Mouse (Mus musculus): ENCODE data around the gene Cks1b. TPM values are rescaled to one million over a fixed set of nuclear protein-coding genes. Genes with fewer than 3 reads are reported as not detected.

Gene Cks1b
- 6.8 and 7.3 TPM in 2 replicates for polyA plus RNA-seq (2012; rRNA removed)

DNA sequence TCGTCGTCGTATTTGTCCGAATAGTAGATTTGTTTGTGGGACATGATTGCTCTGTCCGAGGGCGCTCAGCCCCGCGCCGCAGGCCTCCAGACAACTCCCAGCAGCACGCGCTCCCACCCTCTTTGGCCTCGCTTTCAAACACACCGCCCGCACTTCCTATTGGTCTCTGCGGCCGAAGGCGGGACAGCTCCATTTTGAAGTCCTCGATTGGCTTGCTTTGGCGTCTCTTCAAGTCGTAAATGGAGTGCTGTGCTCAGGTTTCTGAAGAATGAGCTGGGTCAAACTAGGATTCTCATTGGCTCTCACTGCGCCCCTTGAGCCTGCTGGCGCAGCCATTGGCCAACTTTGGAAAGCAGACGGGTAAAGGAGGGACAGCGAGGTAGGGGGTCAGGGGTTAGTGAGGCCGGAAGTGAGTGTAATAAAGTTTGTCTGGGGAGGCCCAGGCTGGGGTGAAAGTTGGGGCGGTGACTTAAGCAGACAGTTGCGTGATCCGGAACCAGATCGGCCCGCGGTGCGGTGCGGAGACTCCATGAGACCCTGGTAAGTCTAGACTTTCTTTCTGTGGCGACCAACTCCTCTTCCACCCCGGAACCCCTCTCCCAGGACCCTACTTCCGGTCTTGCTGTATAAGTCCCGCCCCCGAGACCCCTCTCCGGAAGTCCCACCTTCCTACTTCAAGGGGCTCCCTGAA is at the start of gene Cks1b, which contains the start of gene Shc1:
Gene Cks1b, minus strand, starts transcription at position 214 of the 691 bp plus-strand sequence.
Gene Shc1, plus strand, starts transcription at position 274 of the 691 bp plus-strand sequence.
- no peak for TF ChIP-seq CTCF (conservative IDR thresholded peaks at IDR 0.05; ENCODE audit: insufficient read depth, insufficient read length, low read depth, low read length)
- no peak for TF ChIP-seq POLR2A (IDR thresholded peaks at IDR 0.05; ENCODE audit: low read depth, low read length)
- peak; percentile 99 for DNase-seq
- peaks cover 6% of the 10 kb centered on the region; the same call in 1 of the 2 replicates for H3K4me1 ChIP-seq (ENCODE audit: control insufficient read depth, insufficient read depth, low read length)
- H3K4me3 ChIP-seq (ENCODE audit: insufficient read depth, low read depth, low read length): peak within 1 kb of the TSS; percentile 86
- WGBS: under 1% methylated on average over 39 of the region's 39 CpGs
- no peaks in the 10 kb centered on the region for H3K27me3 ChIP-seq (replicated peaks; ENCODE audit: control insufficient read depth, insufficient read depth, low read length)
- H3K36me3 ChIP-seq (ENCODE audit: control insufficient read depth, insufficient read depth, low read length): no peaks in the 10 kb centered on the region
- peak within 1 kb of the TSS; percentile 96 for H3K27ac ChIP-seq (ENCODE audit: insufficient read depth, low read depth, low read length)

- peak overlapping the region; percentile 39 for H3K27ac ChIP-seq (ENCODE audit: insufficient read depth, low read depth, low read length)
- peak; percentile 97 for DNase-seq
- no peaks in the 10 kb centered on the region for H3K27me3 ChIP-seq (replicated peaks; ENCODE audit: control insufficient read depth, insufficient read depth, low read length)
- no peaks in the 10 kb centered on the region; the same call in 1 of the 2 replicates for H3K4me1 ChIP-seq (ENCODE audit: control insufficient read depth, insufficient read depth, low read length)
- TF ChIP-seq POLR2A (IDR thresholded peaks at IDR 0.05; ENCODE audit: low read depth, low read length): no peak
- TF ChIP-seq CTCF (conservative IDR thresholded peaks at IDR 0.05; ENCODE audit: insufficient read depth, insufficient read length, low read depth, low read length): no peak
- no peaks in the 10 kb centered on the region for H3K36me3 ChIP-seq (ENCODE audit: control insufficient read depth, insufficient read depth, low read length)
- peak overlapping the region; percentile 88 for H3K4me3 ChIP-seq (ENCODE audit: insufficient read depth, low read depth, low read length)
- 2% methylated on average over 36 of the region's 36 CpGs for WGBS
These were observed 41.0 kb upstream of the Cks1b start for GRCm38 (mm10) chr3:89458965-89459807.

GRCm38 (mm10) chr3:89458372-89458964 is 40.3 kb upstream of the Cks1b start:
- Histone ChIP-seq H3K4me3 (ENCODE audit: insufficient read depth, low read depth, low read length) (no peak overlapping the region), H3K36me3 (ENCODE audit: control insufficient read depth, insufficient read depth, low read length) (no peaks in the 10 kb centered on the region), H3K27ac (ENCODE audit: insufficient read depth, low read depth, low read length) (no peak overlapping the region), H3K27me3 (replicated peaks; ENCODE audit: control insufficient read depth, insufficient read depth, low read length) (no peaks in the 10 kb centered on the region), H3K4me1 (ENCODE audit: control insufficient read depth, insufficient read depth, low read length) (no peaks in the 10 kb centered on the region; the same call in 1 of the 2 replicates)
- 42% methylated on average over 13 of the region's 13 CpGs for WGBS
- TF ChIP-seq POLR2A (IDR thresholded peaks at IDR 0.05; ENCODE audit: low read depth, low read length) (no peak), CTCF (conservative IDR thresholded peaks at IDR 0.05; ENCODE audit: insufficient read depth, insufficient read length, low read depth, low read length) (no peak)
- DNase-seq: no peak

- peak; percentile 81 for TF ChIP-seq CTCF (conservative IDR thresholded peaks at IDR 0.05; ENCODE audit: insufficient read depth, insufficient read length, low read depth, low read length)
- TF ChIP-seq POLR2A (IDR thresholded peaks at IDR 0.05; ENCODE audit: low read depth, low read length): no peak
- peak; percentile 78 for DNase-seq
- 32% methylated on average over 10 of the region's 10 CpGs for WGBS
These were observed 38.8 kb upstream of the Cks1b start for GRCm38 (mm10) chr3:89456726-89457665.

DNA sequence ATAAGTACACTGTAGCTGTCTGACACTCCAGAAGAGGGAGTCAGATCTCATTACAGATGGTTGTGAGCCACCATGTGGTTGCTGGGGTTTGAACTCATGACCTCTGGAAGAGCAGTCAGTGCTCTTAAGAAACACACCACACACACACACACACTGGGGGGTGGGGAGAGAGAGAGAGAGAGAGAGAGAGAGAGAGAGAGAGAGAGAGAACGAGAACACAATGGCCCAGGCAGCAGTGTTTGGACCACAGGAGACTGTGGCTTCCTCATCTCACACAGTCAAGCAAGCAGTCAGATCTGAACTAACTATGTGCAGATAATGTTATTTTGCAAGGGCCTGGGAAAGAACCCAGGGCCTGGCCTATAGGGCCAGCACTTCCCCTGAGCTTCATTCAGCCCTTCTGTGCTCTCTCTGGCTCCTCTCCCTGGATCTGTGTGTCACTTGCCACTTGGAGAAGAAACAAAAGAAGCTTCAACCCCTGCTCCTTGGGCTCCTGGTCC is 37.7 kb upstream of the Cks1b start:
- no peak for DNase-seq
- WGBS: 100% methylated on average over 1 of the region's 1 CpGs
- TF ChIP-seq CTCF (conservative IDR thresholded peaks at IDR 0.05; ENCODE audit: insufficient read depth, insufficient read length, low read depth, low read length) (no peak), POLR2A (IDR thresholded peaks at IDR 0.05; ENCODE audit: low read depth, low read length) (no peak)
- H3K27me3 ChIP-seq (replicated peaks; ENCODE audit: control insufficient read depth, insufficient read depth, low read length): no peaks in the 10 kb centered on the region
- no peaks in the 10 kb centered on the region; the same call in 1 of the 2 replicates for H3K4me1 ChIP-seq (ENCODE audit: control insufficient read depth, insufficient read depth, low read length)
- H3K36me3 ChIP-seq (ENCODE audit: control insufficient read depth, insufficient read depth, low read length): no peaks in the 10 kb centered on the region
- no peak overlapping the region for H3K27ac ChIP-seq (ENCODE audit: insufficient read depth, low read depth, low read length)
- H3K4me3 ChIP-seq (ENCODE audit: insufficient read depth, low read depth, low read length): no peak overlapping the region

More at GRCm38 (mm10) chr3:89456726-89457665, 38.8 kb upstream of the Cks1b start:
- no peaks in the 10 kb centered on the region for H3K27me3 ChIP-seq (replicated peaks; ENCODE audit: control insufficient read depth, insufficient read depth, low read length)
- H3K27ac ChIP-seq (ENCODE audit: insufficient read depth, low read depth, low read length): no peak overlapping the region
- H3K36me3 ChIP-seq (ENCODE audit: control insufficient read depth, insufficient read depth, low read length): no peaks in the 10 kb centered on the region
- H3K4me1 ChIP-seq (ENCODE audit: control insufficient read depth, insufficient read depth, low read length): no peaks in the 10 kb centered on the region; the same call in 1 of the 2 replicates
- H3K4me3 ChIP-seq (ENCODE audit: insufficient read depth, low read depth, low read length): no peak overlapping the region

Measured in kidney, adult 2 months (tissue).